Mouse (Mus musculus): ENCODE measurements at regions not wholly inside any gene's neighbourhood (a gene's known extent, or its start where the extent isn't known, plus 50 kb on each side); places are given as distances from the start of the nearest gene placed in this dataset.
A peak's percentile ranks its signal among the peaks of the same experiment; 100 is the strongest.

GRCm38 (mm10) chr14:102925769-102926443, 56.5 kb downstream of the Kctd12 start:
- no peak for DNase-seq

- DNase-seq: peak; percentile 85 to 88
These were observed 57.8 kb downstream of the Kctd12 start for GRCm38 (mm10) chr14:102924674-102925073.

GRCm38 (mm10) chr14:102922496-102922993, 59.9 kb downstream of the Kctd12 start:
- DNase-seq: no peak

- DNase-seq: no peak
These were observed 62.0 kb downstream of the Kctd12 start for GRCm38 (mm10) chr14:102920415-102920814.

GRCm38 (mm10) chr14:102919261-102919801, 63.1 kb downstream of the Kctd12 start:
- DNase-seq: no peak

- no peak for DNase-seq
These were observed 64.5 kb downstream of the Kctd12 start for GRCm38 (mm10) chr14:102917929-102918328.

- no peak for DNase-seq
These were observed 66.5 kb downstream of the Kctd12 start for GRCm38 (mm10) chr14:102915918-102916317.

GRCm38 (mm10) chr14:102911582-102911981, 70.9 kb downstream of the Kctd12 start:
- DNase-seq: no peak

- DNase-seq: peak; percentile 12 to 27
These were observed 73.4 kb downstream of the Kctd12 start for GRCm38 (mm10) chr14:102908990-102909389.

- peak; percentile 60 to 63 for DNase-seq
These were observed 74.9 kb downstream of the Kctd12 start for GRCm38 (mm10) chr14:102907411-102908103.

GRCm38 (mm10) chr14:102906826-102907225, 75.6 kb downstream of the Kctd12 start:
- peak; percentile 56 to 58 for DNase-seq

- DNase-seq: peak; percentile 41 to 42
These were observed 76.2 kb downstream of the Kctd12 start for GRCm38 (mm10) chr14:102906286-102906685.

GRCm38 (mm10) chr14:102902906-102903305, 79.5 kb downstream of the Kctd12 start:
- DNase-seq: peak in 1 of 2 experiments; percentile 23

- no peak for DNase-seq
These were observed 80.2 kb downstream of the Kctd12 start for GRCm38 (mm10) chr14:102902236-102902635.

GRCm38 (mm10) chr14:102898445-102898844, 84.0 kb downstream of the Kctd12 start:
- DNase-seq: no peak

- no peak for DNase-seq
These were observed 85.4 kb downstream of the Kctd12 start for GRCm38 (mm10) chr14:102897039-102897438.

GRCm38 (mm10) chr14:102896527-102896926, 85.9 kb downstream of the Kctd12 start:
- no peak for DNase-seq

- no peak for DNase-seq
These were observed 89.2 kb downstream of the Kctd12 start for GRCm38 (mm10) chr14:102893241-102893640.

GRCm38 (mm10) chr14:102891552-102891951, 90.9 kb downstream of the Kctd12 start:
- no peak for DNase-seq

- peak; percentile 27 to 37 for DNase-seq
These were observed 97.2 kb downstream of the Kctd12 start for GRCm38 (mm10) chr14:102885240-102885598.

- no peak for DNase-seq
These were observed 97.7 kb downstream of the Kctd12 start for GRCm38 (mm10) chr14:102884539-102885239.

- peak in 1 of 2 experiments; percentile 23 for DNase-seq
These were observed 98.9 kb downstream of the Kctd12 start for GRCm38 (mm10) chr14:102883344-102884122.

All from B cell, adult 2 months (primary cell).